ENCODE assay signal across 1 mouse cellular context in the genomic region with DNA sequence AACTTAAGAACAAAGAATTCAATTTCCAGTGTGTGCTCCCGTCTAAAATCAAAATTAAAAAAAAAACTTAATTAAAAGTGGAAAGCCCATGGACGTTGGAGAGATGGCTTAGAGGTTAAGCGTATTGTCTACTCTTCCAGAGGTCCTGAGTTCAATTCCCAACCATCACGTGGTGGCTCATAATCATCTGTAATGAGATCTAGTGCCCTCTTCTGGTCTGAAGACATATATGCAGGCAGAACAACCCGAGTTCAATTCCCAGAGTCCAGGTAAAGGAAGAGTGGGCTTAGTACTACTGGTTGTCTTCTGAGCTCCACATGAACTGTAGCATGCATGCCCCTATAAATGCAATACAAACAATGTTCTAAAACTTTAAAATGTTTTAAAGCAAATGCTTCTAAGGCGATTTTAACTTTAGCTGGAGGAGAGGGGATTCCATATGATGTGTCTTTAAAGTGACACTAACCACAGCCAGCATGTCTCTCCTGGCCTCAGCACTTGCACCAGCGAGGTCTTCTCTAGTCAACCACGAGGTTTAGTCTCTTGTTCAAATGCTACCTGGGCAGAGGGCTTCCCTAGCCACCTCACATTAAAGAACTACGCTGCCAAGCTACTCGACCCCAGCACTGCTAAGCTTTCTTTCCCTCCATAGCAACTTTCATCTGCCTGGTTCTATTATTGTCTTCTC.
TF ChIP-seq lines count a peak whose summit lies in the region.

No protein-coding gene starts in this region.

TF ChIP-seq in MEL, 35 proteins besides CTCF, POLR2A, EP300 and RAD21:
- no peak for TF ChIP-seq HCFC1 (IDR thresholded peaks at IDR 0.05; ENCODE audit: low read depth, low read length)
- no peak for TF ChIP-seq ZNF384 (IDR thresholded peaks at IDR 0.05; ENCODE audit: low read depth, low read length)
- no peak for TF ChIP-seq NELFE (IDR thresholded peaks at IDR 0.05; ENCODE audit: low read depth, low read length)
- no peak for TF ChIP-seq TBP (IDR thresholded peaks at IDR 0.05; ENCODE audit: low read depth, low read length)
- TF ChIP-seq POLR2AphosphoS2 (IDR thresholded peaks at IDR 0.05; ENCODE audit: low read length) = no peak
- no peak for TF ChIP-seq GATA1 (IDR thresholded peaks at IDR 0.05; ENCODE audit: low read depth, low read length)
- TF ChIP-seq BHLHE40 (IDR thresholded peaks at IDR 0.05; ENCODE audit: borderline replicate concordance, low read depth, low read length) = no peak
- TF ChIP-seq RCOR1 (IDR thresholded peaks at IDR 0.05; ENCODE audit: low read depth, low read length) = no peak
- TF ChIP-seq UBTF (IDR thresholded peaks at IDR 0.05; ENCODE audit: borderline replicate concordance, insufficient read depth, low read depth, low read length) = no peak
- TF ChIP-seq MXI1 (IDR thresholded peaks at IDR 0.05; ENCODE audit: low read depth, low read length) = no peak
- TF ChIP-seq ZC3H11A (IDR thresholded peaks at IDR 0.05; ENCODE audit: low read depth, low read length) = peak; percentile 21; the same call in 1 of the 2 replicates
- TF ChIP-seq ETS1 (IDR thresholded peaks at IDR 0.05; ENCODE audit: low read depth, low read length) = no peak
- peak in 1 of 2 experiments; percentile 38; a peak in 1 of 4 replicates for TF ChIP-seq USF2 (IDR thresholded peaks at IDR 0.05; ENCODE audit: borderline replicate concordance in 1 of 2, insufficient read depth in 1 of 2, low read depth in 1 of 2, low read length in 2 of 2)
- TF ChIP-seq MYC (IDR thresholded peaks at IDR 0.05; ENCODE audit: low read depth, low read length) = 0 out of 2 replicates have a peak, but pooled peaks have one; percentile 18
- TF ChIP-seq SMC3 (IDR thresholded peaks at IDR 0.05; ENCODE audit: low read depth, low read length) = peak; percentile 39
- peak; percentile 82 for TF ChIP-seq USF1 (IDR thresholded peaks at IDR 0.05; ENCODE audit: low read depth, low read length)
TF ChIP-seq in MEL: peak in this region for 5.
